Mouse (Mus musculus) hindbrain, embryonic 12.5 days (tissue): Measurements from ENCODE around the gene Mllt3. TPM values are rescaled to one million over a fixed set of nuclear protein-coding genes. Genes with fewer than 3 reads are reported as not detected.

Experiments used
- ATAC-seq: fragments of 200-750 bp; cut with Nextera tagmentation; 2 replicates; pipeline ENCODE4 v1.8.0; 2017; ENCODE audit warnings: moderate TSS enrichment; ENCODE audit not compliant: low FRiP score
- H3K27ac ChIP-seq: fragments of 300-500 bp; sonication (generic); 2 replicates; pipeline ENCODE4 v1.5.1; 2016; ENCODE audit warnings: mild to moderate bottlenecking
- H3K27me3 ChIP-seq: fragments of 300-500 bp; sonication (generic); 2 replicates; pipeline ENCODE4 v1.6.1; 2016; ENCODE audit warnings: mild to moderate bottlenecking
- H3K36me3 ChIP-seq: fragments of 300-500 bp; sonication (generic); 2 replicates; pipeline ENCODE4 v1.6.1; 2016; ENCODE audit warnings: mild to moderate bottlenecking
- H3K4me1 ChIP-seq: fragments of 300-500 bp; sonication (generic); 2 replicates; pipeline ENCODE4 v1.6.1; 2016
- H3K4me2 ChIP-seq: fragments of 300-500 bp; sonication (generic); replicated peaks from 2 replicates; pipeline ENCODE4 v1.6.1; 2016; ENCODE audit warnings: mild to moderate bottlenecking
- H3K4me3 ChIP-seq: fragments of 300-500 bp; sonication (generic); 2 replicates; pipeline ENCODE4 v1.5.1; 2016; ENCODE audit warnings: mild to moderate bottlenecking
- H3K9ac ChIP-seq: fragments of 300-500 bp; sonication (generic); 2 replicates; pipeline ENCODE4 v1.6.1; 2016; ENCODE audit warnings: mild to moderate bottlenecking, moderate library complexity
- H3K9me3 ChIP-seq: fragments of 300-500 bp; sonication (generic); replicated peaks from 2 replicates; pipeline ENCODE4 v1.6.1; 2016; ENCODE audit warnings: mild to moderate bottlenecking
- WGBS: fragments of 180-500 bp; shearing (Covaris S2); methylation state at CpG from one replicate; pipeline ENCODE4 v1.1.7; 2016; 5-methylcytosine and 5-hydroxymethylcytosine counted together
- polyA plus RNA-seq: library from polyadenylated mRNA; unstranded; fragments of >200 nt; fragmentation: Nextera tagmentation; extraction: Ambion mirVana; gene quantifications from 2 replicates; pipeline ENCODE4 v1.2.1, GENCODE M21; 2016

Gene Mllt3
- polyA plus RNA-seq, 1 experiment from 2014 or later: 103 TPM

DNA sequence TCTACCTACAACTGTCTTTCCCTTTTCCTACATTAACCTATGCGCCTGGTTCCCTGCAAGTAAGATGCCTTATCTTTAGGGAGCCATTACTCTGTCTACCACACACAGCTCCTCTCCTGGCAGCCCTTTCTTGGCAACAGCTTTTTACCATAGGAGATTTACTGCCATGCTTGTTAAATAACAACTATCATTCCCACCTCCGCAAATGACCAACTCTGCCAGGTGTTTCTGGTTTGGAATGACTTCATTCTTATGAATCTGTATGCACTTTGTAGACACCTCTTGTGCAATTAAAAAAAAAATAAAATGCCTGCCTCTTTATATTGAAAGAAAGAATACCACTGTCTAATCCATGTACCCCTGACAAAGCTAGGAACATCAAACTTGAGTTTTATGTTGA lies 294.1 kb downstream of the Mllt3 start:
- Histone ChIP-seq H3K36me3 (no peaks in the 10 kb centered on the region), H3K4me2 (no peak overlapping the region), H3K9ac (no peak overlapping the region), H3K27ac (no peak overlapping the region), H3K9me3 (no peaks in the 10 kb centered on the region), H3K27me3 (no peaks in the 10 kb centered on the region), H3K4me3 (no peak overlapping the region), H3K4me1 (peaks cover 7% of the 10 kb centered on the region)
- WGBS: 86% methylated on average over 2 of the region's 2 CpGs
- no peak for ATAC-seq

DNA sequence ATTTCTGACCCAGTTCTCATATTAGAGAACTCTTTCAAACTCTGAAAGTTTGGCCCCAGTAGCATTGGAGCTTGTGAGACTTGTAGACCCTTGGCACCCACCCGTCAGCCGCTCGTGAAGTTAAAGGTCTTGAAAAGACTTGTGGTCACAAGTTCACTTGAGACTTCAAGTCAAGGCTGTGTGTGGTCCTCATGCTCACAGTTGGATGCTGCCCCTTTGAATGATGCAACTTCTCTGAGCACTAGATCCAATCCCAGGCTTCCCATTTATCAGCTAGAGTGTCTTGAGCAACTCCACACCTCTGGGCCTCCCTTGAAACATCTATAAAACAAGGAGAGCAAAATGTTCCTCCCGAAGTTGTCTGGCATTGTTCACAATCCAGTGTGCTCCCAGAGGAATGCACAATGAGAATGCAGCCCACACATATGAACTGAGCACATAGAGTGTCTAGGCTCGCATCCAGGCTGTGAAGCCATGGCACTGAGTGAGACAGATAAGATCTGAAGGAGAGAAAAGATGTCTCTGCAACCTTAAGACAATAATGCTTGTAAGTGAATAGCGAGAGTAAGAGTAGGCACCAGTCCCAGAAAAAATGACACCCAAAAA lies 295.9 kb downstream of the Mllt3 start:
- ATAC-seq: no peak
- Histone ChIP-seq H3K27me3 (no peaks in the 10 kb centered on the region), H3K9ac (no peak overlapping the region), H3K9me3 (no peaks in the 10 kb centered on the region), H3K27ac (no peak overlapping the region), H3K4me2 (no peak overlapping the region), H3K4me1 (peaks cover 7% of the 10 kb centered on the region), H3K36me3 (no peaks in the 10 kb centered on the region), H3K4me3 (no peak overlapping the region)
- WGBS: 78% methylated on average over 6 of the region's 6 CpGs

DNA sequence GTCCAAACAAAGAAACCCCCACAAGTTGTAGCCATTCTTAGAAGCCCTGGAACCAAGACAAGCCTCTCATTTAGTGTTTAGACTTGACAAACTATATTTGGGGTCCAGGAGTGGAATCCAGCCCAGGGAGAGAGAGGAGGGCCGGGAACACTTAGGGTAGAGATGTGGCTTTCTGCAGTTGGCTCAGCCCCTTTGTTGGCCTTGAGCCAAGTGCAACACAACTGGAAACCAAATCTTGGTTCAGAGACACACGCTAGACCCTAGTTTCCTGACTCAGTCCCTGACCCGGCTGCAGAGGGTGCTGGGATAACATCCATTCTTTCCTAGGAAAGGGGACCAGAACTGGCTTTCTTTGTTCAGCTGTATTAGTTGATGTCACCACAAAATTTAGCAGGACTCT lies 296.4 kb downstream of the Mllt3 start:
- no peaks in the 10 kb centered on the region for H3K9me3 ChIP-seq
- 62% methylated on average over 3 of the region's 3 CpGs for WGBS
- ATAC-seq: no peak

DNA sequence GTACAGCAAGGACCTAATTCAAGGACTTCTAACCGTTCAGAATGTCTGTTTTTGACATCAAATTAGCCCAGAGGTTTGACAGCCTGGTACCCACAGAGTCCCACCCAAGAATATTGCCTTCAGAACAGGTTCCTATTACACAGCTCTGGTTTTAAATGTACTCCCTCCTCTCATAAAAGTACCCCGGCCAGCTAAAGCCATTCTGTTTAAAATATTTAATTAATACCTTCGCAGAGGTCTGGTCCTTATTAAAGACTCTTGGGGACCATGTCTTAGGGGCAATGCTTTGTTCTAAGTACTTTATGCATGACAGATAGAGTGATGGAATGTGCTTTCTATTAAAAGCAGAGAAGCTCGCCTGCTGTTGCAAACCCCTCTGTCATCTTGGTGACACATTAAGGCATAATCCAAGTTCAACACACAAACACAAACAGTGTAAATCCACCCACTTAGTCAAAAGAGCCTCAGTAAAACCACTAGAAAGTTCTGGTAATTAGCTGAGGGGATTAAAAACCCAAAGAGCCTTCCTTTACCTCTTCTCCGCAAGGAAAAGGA lies 302.0 kb downstream of the Mllt3 start:
- no peaks in the 10 kb centered on the region for H3K36me3 ChIP-seq
- no peak for ATAC-seq
- no peak overlapping the region for H3K27ac ChIP-seq
- no peaks in the 10 kb centered on the region for H3K4me1 ChIP-seq
- 0 out of 2 replicates have a peak, but pooled peaks cover 3% of the 10 kb centered on the region for H3K27me3 ChIP-seq
- H3K4me2 ChIP-seq: no peak overlapping the region
- H3K4me3 ChIP-seq: no peak overlapping the region
- H3K9me3 ChIP-seq: no peaks in the 10 kb centered on the region
- H3K9ac ChIP-seq: no peak overlapping the region
- 59% methylated on average over 5 of the region's 5 CpGs for WGBS

More for the DNA sequence above, 296.4 kb downstream of the Mllt3 start:
- Histone ChIP-seq H3K36me3 (no peaks in the 10 kb centered on the region), H3K4me1 (peaks cover 7% of the 10 kb centered on the region), H3K9ac (no peak overlapping the region), H3K4me2 (no peak overlapping the region), H3K27me3 (no peaks in the 10 kb centered on the region), H3K27ac (no peak overlapping the region), H3K4me3 (no peak overlapping the region)

DNA sequence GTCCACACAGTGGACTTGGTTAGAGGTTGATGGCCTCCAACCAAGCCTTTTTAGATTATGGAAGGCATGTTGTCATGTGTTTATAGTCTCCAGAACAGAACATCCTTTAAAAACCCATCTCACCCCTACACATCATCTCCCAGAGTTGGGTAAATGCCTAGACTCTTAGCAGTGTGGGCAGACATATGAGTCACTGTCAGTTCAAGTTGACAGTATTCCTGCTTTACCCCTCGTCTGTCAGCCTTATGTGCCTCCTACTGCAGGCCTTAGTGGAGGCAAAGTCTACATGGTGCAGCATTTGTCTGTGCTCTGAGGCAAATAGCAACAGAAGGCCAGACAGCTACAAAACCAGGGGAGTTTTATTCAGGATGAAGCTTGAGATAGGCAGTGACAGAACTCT lies 304.6 kb downstream of the Mllt3 start:
- 82% methylated on average over 1 of the region's 1 CpGs for WGBS
- H3K4me3 ChIP-seq: no peak overlapping the region
- H3K27ac ChIP-seq: no peak overlapping the region
- no peaks in the 10 kb centered on the region for H3K36me3 ChIP-seq
- ATAC-seq: no peak
- peaks cover 5% of the 10 kb centered on the region for H3K4me1 ChIP-seq
- H3K27me3 ChIP-seq: 0 out of 2 replicates have a peak, but pooled peaks cover 3% of the 10 kb centered on the region
- no peak overlapping the region for H3K4me2 ChIP-seq
- H3K9ac ChIP-seq: no peak overlapping the region
- H3K9me3 ChIP-seq: no peaks in the 10 kb centered on the region

DNA sequence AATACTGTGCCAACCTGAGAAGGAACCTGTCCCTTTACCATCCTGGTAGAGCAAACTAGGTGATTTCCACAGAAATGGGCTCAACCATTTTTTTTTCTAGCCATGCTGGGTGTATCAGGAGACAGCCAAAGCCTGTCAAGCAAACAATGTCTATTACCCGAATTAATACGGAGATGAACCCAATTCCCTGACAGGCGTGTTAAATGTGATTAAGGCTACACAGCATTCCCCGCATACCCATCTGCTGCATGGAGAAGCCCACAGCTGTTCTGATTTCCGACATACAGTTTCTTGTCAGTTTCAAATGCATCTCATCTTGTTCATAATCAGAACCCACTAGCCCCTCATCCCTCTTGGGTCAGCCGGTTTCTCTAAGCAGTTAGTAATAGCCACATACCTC lies 309.7 kb downstream of the Mllt3 start:
- H3K9ac ChIP-seq: no peak overlapping the region
- 52% methylated on average over 6 of the region's 6 CpGs for WGBS
- H3K4me1 ChIP-seq: peaks cover 6% of the 10 kb centered on the region
- no peaks in the 10 kb centered on the region for H3K36me3 ChIP-seq
- H3K9me3 ChIP-seq: no peaks in the 10 kb centered on the region
- peaks cover 3% of the 10 kb centered on the region; the same call in 1 of the 2 replicates for H3K27me3 ChIP-seq
- no peak overlapping the region for H3K4me2 ChIP-seq
- no peak overlapping the region for H3K4me3 ChIP-seq
- H3K27ac ChIP-seq: no peak overlapping the region
- ATAC-seq: peak; percentile 61; the same call in 1 of the 2 replicates

Other genes with a start within 250 kb of the Mllt3 start
- 13.2 and 13.7 TPM in 2 replicates for gene Focad, start 61.3 kb upstream of the Mllt3 start, polyA plus RNA-seq